Mouse (Mus musculus) R1 (cell line): Measurements from ENCODE around the gene Ubqln4.
A peak's percentile ranks its signal among the peaks of the same experiment; 100 is the strongest.
"Not testable (repeated sequence)": the region's sequence is repeated elsewhere in the genome, so short reads cannot be mapped to it uniquely, and the experiment has no call there.

Experiments used
- DNase-seq: peaks from one replicate; pipeline ENCODE4 v3.0.0-alpha.2; 2018; ENCODE audit warnings: low read depth, low spot score

Ubqln4 gene

DNA sequence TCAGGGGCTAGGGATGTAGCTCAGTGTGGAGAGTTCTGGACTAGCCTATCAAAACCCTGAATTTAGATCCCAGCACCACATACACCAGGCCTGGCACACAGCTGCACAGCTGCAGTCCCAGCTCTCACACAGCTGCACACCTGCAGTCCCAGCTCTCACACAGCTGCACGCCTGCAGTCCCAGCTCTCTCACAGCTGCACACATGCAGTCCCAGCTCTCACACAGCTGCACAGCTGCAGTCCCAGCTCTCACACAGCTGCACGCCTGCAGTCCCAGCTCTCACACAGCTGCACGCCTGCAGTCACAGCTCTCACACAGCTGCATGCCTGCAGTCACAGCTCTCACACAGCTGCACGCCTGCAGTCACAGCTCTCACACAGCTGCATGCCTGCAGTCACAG is 43.0 kb downstream of the Ubqln4 start:
- not testable (repeated sequence) for DNase-seq

DNA sequence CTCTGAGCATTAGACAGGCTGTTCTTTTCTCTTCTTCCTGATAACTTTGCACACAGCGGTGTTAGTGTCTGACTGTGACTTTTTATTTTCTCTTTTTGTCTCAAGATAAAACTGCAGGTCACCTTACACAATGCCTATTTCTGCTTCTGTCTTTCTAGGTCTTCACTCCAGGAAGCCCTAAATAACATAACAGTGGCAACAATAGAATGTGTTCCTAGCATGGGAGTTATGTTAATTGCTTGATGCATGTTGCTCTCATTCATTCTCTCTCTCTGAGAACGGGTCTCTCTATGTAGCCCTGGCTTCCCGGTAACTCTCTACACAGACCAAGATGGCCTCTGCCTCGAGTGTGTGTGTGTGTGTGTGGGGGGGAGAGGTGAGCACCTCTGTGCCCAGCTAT is 48.9 kb downstream of the Ubqln4 start:
- peak; percentile 91 for DNase-seq

DNA sequence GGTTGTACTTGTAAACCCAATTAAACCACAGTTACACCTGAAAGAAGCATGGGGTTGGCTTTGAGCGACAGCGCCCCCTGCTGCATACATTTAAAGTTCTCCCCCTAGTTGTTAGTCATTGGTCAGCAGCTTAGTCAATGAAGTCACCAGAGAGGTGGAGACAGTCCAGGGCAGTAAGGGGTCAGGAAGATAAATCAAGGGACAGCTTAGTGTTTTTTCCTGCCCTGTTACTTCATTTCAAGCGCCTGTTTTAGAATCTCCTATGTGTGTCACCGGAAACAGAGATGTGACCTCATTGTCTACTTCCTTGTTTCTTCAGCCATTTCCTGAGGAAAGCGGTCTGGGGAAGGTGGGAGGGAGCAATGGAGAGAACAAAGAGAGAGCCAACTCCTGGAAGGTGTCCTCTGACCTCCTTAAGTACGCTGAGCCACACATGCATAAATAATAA is 50.2 kb downstream of the Ubqln4 start:
- DNase-seq = peak; percentile 93

DNA sequence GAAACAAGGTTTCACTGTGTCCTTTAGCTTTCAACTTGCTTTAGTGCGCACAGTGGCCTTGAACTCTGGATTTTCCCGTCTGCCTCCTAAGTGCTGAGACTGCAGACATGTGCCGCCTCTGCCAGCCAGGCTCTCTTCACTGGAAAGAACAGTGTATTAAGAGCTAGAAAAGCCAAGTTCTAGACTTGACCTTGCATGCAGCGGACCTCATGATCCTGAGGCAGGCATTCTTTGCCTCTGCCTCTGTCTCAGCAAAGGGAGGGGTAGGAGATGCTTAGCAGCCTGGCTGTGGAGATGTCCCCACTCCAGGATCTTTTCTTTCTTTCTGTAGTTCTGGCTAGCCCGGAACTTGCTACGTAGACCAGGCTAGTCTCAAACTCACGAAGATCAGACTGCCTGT is 51.3 kb downstream of the Ubqln4 start:
- DNase-seq = no peak

DNA sequence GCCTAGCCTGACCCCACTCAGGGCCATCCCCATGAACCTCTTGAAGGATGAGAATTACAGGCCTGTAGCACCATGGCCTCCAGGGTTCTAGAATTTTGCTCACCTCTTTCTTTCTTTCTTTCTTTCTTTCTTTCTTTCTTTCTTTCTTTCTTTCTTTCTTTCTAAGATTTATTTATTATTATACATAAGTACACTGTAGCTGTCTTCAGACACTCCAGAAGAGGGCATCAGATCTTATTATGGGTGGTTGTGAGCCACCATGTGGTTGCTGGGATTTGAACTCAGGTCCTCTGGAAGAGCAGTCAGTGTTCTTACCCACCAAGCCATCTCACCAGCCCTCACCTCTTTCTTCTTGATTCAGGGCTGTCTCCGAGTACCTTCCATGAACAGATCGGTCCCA is 52.1 kb downstream of the Ubqln4 start, which contains the start of gene Arhgef2:
Gene Arhgef2, plus strand, starts transcription at position 301 of the 400 bp plus-strand sequence.
- not testable (repeated sequence) for DNase-seq

DNA sequence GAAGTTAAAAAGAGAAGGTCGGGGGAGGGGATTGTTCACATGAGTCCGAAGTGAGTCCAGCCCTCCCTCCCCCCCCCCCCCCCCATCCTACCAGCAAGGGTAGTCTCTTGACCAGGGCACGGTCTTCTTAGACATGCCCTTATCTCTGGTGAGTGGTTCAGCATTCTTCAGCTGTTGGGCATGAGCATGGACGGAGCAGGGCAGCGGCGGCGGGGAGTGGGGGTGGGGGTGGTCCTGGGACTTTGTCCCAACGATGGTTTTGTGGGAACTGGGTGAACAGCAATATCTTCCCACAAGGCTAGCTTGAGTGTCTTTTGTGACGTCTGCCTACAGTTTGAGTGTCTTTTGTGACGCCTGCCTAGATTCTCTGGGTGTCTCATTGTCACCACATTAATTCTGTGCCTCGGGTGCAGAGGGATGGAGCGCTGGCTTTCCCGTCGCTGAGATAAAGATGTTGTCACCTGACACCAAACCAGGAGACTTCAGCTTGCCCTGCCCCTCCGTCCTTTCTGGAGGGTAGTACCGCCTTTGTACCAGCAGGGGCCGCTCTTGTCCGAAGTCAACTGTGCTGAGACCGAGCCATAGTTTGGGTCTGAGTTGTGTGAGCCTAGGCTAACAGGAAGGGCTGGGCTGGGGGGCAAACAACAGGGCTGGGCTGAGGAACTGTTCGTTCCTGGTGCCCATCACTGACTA is 53.7 kb downstream of the Ubqln4 start:
- DNase-seq = peak; percentile 94

DNA sequence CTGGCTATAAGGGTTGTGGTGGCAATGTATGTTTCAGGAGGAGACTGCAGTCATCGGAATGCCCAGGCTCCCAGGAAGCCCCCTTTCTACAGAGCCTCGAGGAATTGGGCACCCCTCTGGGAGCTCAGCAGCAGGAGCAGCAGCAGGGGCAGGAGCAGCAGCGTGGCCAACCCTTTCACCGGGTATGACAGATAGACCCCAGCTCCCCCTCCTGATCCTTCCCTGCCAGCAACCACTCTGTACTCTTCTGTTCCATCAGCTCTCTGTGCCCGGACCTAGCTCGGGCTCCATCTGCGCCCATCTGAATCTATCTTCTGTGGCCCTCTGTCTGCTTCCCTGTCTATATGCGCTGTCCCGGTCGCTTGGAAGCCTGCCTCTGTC is 54.2 kb downstream of the Ubqln4 start:
- no peak for DNase-seq

DNA sequence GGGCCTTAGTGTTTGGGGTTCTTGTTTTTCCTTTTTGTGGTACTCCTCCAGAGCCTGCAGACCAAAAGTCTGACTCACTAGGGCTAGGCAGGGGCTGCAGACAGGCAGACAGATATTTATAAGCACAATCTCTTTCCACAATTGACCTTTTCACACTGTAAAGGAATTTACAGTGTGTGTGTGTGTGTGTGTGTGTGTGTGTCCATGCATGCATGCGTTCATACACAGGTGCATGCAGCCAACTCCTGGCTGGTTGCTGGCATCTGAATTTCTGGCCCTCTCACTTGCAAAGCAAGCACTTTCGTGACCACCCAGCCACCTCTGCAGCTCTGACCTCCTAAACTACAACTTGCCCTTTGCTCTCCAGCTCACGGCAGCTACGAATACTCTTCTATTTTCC is 55.5 kb downstream of the Ubqln4 start:
- no peak for DNase-seq

DNA sequence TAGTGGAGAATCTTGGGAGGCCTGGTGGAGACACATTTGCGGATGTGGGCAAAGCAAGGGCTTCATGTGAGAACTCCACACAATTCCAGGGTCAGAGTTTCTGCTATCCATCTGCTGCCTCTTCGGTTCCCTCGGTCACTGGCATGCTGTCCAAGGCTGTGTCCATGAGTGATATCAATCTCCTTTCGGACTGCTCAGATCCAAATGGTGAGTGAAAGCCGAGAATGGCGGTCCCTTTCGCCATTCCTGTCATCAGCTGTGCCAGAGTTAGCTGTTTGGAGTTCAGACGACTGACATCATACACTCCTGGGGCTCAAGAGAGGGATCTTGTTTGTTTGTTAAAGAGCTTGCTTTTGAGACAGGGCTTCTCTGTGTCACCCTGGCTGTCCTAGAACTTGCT is 60.9 kb downstream of the Ubqln4 start:
- DNase-seq = no peak

DNA sequence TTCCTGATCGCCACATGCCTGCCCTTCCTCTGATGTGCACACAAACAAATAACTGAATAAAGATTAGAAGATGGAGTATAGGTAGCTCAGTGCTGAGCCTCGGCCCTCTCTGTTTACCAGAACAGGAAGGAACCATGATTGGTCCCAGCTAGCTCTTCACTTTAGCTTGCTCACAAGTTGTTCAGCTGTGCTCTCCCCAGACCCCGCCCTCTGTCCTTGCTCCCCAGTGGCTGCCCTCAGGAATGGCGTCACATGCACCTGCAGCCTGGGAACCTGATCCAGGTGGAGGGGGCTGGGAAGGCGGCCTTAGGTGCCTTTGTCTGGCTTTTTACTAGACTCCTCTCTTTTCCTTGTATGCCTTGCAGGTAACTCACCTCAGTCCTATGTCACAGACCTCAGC is 61.6 kb downstream of the Ubqln4 start:
- peak; percentile 71 for DNase-seq

DNA sequence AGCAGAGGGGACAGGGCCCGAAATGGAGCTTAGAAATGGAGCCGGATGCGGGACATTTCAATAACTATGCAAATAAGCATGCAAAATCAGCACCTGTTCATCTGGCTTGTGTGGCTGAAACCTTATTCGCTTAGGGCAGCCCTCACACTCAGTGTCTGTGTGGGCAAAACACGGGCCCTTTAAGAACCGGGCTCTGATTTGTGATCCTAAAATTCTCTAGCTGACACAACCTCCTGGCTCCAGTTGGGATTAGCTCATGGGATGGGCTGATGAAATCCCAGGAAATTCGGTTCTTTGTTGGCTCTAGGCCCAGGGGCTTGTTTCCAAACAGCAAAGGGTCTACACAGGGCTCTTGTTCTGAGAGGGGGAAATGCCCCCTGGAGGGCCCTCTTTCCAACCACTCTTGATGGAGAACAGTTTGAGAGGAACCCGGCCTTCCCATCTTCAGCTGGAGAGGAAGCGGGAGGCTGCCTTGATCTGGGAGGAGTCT is 62.4 kb downstream of the Ubqln4 start:
- DNase-seq = no peak

DNA sequence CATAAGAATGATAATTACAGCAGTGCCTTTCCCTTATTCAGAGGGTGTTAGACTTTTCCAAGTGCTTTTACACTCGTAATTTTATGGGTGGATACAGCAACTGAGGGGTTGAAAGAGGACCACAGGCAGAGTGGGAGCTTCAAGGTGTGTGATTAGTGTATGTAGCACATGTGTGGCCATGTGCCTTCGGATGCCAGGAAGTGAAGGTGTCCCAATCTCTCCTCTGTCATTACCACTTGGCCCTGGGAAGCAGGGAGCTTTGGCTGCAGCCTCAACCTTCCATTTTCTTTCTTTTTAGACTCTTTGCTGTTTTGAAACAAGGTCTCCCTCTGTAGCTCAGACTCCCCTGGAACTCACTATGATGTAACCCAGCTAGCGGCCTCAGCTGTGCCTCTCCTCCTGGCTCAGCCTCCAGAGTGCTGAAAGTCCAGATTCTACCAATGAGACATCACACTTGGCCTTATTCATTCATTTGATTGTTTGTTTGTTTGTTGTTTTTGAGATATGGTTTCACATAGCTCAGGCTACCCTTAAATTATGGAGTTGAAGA is 63.5 kb downstream of the Ubqln4 start:
- DNase-seq = no peak

DNA sequence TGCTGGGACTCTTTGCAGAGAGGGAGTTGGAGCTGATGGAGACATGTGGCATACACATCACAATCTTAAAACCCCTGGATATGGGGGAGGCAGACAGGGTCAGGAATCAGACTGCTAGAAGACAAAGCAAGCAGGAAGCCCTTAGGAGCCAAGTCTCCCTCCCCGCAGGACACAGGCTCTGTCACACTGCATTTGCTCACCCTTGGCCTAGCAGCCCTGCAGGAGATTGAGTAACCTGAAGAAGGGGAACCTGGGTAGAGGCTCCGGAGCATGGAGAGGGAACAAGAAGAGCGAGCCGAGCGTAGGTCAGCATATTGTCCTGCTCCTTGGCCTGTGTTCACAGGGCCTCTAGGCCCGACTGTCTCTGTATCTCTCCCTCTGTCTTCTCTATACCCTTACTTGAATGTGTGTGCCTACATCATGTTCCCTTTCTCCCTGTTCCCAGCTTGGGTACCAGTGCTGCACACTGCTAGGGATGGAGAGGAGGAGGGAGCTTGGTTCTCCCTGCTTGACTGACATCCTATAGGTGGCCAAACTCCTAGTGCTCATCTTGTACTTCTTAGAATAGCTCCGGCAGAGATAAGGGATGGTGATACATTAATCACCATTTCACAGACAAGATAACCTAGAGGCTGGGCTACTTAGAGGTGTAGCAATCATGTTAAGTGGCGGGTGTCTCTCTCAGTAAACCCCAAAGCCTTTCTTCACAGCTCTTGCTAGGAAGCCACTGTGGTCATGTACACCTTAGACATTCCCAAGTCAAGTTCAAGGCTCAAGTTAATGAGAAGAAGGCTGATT is 64.7 kb downstream of the Ubqln4 start:
- no peak for DNase-seq
